Mouse (Mus musculus): ENCODE measurements around the gene Cdc42ep2.
A peak's percentile ranks its signal among the peaks of the same experiment; 100 is the strongest.

The Cdc42ep2 gene

GRCm38 (mm10) chr19:5924713-5925093 lies at the start of gene Cdc42ep2:
TSS of gene Cdc42ep2 (minus strand) at chr19:5924816.
- DNase-seq (ENCODE audit: low spot score) = peak; percentile 92

- DNase-seq (ENCODE audit: low spot score) = peak; percentile 17
Measured at GRCm38 (mm10) chr19:5967664-5968063, 43.0 kb upstream of the Cdc42ep2 start.

DNA sequence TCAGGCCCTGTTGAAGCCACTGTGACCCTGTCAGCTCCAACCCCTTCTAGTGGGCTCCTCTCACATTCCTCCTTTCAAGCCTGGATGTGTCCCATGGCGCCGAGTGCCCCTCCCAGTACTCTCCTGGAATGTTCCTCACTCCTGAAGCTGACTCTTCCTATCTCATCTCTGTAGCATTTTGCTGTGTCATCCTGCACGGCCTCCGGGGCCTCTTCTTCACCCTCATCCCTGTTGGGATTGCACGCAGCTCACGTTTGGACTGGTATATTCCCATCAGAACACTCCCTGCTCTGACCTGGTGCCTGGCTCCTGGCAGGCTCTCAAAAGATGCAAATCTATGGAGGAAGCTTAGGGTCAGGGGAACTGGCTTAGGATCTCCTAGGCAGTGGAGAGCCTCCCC lies 42.2 kb upstream of the Cdc42ep2 start:
- peak; percentile 52 for DNase-seq (ENCODE audit: low spot score)

GRCm38 (mm10) chr19:5965910-5966309 lies 41.3 kb upstream of the Cdc42ep2 start:
- DNase-seq (ENCODE audit: low spot score) = no peak

- peak; percentile 77 for DNase-seq (ENCODE audit: low spot score)
Measured at GRCm38 (mm10) chr19:5965280-5965679, 40.7 kb upstream of the Cdc42ep2 start.

DNA sequence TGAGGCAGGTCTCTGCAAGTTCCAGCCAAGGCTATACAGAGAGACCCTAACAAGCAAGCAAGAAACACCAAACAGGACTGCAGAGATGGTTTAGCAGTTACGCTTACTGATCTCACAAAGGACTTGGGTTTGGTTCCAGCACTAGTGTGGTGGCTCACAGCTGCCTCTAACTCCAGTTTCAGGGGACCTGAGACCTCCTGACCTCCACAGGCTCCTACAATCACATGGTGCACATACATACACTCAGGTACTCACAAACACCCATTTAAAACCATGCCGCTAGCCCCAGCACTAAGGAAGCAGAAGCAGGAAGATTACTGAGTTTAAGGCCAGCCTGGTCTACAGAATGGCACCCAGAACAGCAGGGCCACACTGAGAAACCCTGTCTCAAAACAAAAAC lies 40.2 kb upstream of the Cdc42ep2 start:
- DNase-seq (ENCODE audit: low spot score) = no peak

- peak; percentile 83 for DNase-seq (ENCODE audit: low spot score)
Measured at GRCm38 (mm10) chr19:5963883-5964562, 39.4 kb upstream of the Cdc42ep2 start, which contains the start of gene Pola2. TSS of gene Pola2 (minus strand) at chr19:5964202.

- no peak for DNase-seq (ENCODE audit: low spot score)
Measured at GRCm38 (mm10) chr19:5962651-5963050, 38.0 kb upstream of the Cdc42ep2 start.

GRCm38 (mm10) chr19:5957371-5957770 lies 32.8 kb upstream of the Cdc42ep2 start:
- DNase-seq (ENCODE audit: low spot score) = no peak

DNA sequence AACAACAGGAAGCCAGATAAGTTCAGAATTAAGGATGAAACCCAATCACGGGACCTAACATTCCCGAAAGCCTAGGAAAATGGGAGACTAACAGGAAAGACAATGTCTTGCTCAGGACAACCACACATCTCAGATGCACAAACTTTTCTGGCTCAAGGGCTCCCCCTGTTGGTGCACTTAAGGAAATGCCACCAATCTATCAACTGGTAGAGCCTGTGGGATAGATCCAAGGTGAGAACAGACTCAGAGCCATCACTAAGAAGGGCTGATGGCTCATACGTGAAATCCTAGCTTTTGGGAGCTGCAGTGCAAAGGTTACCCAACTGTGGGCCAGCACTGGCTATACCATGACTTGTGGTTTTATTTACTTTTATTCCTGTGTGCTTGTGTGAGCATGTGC lies 32.1 kb upstream of the Cdc42ep2 start:
- peak; percentile 67 for DNase-seq (ENCODE audit: low spot score)

DNA sequence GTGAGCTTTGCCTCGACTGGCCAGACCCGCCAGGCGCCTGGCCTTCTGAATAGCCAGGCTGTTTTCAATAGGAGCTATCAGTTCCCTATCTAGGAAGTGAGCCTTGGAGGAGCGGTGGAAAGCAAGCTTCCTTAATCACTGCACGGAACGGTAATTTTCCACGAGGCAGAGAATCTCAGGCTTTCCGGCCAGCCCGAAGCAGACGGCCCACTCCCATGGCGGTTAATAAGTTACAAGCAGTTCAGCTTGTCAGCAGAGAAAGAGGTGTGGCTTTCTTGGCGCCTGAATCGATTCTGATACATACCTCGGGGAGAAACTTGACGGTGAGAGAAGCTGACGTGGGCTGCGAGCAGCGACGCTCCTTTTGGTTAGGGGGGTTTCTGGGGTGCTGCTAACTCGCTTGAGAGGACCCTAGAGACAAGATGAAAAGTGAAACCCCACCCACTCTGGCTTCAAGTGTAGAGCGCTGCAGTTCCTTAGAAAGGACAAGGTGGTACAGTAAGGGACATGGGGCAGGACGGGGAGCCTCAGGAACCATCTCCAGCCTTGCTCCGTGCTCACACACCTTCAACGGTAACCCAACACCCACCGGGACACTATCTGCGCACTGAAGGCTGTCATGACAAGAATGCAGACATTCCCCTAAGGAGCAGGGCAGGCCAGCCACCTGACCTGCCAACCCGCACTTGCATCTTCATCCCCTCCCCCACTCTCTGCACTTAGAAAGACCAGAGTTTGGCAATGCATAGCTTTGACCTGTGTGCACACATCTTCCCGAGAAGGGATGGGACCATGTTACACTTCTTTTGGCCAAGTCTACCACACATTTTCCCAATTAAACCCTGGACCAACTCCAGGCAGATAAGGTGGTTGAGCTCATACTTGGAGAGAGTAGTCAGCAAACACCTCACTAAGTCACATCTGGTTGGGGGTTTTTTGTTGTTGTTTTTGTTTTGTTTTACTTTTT lies 31.4 kb upstream of the Cdc42ep2 start:
- no peak for DNase-seq (ENCODE audit: low spot score)

- DNase-seq (ENCODE audit: low spot score) = no peak
Measured at GRCm38 (mm10) chr19:5954936-5955335, 30.3 kb upstream of the Cdc42ep2 start.

DNA sequence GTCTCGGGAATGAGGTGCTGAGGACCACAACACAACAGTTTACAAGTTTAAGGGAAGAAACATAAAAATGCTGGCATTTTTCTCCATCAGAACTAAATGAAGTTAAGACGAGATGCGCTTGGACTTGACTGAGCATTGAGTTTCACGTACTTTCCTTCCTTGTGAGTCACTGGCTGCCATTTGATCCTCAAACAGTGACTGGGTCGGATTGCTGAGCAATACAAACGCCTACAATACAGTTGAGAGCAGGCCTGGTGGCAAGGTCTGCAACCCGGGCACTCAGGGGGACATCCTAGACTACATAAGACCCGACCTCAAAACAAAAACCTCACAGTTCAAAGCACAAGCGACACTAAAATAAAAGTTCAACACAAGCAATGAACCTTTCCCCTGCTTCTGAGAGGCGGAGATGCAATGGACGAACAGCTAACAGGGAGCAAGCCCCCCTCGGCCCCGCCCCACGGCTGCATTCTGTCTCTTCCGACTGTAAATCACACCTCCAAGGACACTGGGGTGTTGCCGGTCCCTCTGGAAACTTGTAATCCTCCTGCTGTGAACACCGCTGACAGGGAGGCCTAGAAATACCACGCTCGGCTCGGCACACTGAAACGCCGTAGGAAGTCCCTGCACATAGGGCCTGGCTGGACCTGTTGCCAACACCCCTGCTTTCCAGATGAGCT lies 29.6 kb upstream of the Cdc42ep2 start:
- DNase-seq (ENCODE audit: low spot score) = no peak

- DNase-seq (ENCODE audit: low spot score) = no peak
Measured at GRCm38 (mm10) chr19:5953201-5953770, 28.7 kb upstream of the Cdc42ep2 start.

DNA sequence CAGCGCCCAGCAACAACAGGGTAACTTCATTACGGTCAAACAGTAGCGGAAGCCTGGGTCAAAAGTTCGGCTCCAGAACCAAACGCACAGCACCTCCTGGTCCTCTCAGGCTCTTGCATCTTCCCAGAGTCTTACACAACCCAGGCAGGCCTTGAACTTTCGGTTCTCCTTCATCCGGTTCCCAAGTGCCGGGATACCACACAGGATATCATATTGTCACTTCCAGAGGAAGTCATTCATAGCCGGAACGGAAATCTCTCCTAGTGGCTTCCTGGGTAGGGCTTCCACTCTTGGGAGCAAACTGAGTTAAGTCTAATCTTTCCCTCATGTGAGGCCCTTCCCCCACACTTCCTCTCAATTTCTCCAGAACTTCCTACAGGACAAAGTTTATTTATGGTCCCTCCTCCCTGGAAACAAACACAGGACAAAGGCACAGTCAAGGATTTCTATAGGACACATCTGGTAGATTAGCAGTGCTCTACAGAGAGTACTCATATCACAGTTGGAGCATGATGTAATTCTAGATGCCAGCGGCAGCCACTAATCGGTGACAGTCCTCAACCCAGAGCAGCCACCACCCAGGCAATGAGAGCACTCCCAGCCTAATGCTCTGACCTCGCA lies 27.6 kb upstream of the Cdc42ep2 start:
- DNase-seq (ENCODE audit: low spot score) = no peak

- no peak for DNase-seq (ENCODE audit: low spot score)
Measured at GRCm38 (mm10) chr19:5951631-5952030, 27.0 kb upstream of the Cdc42ep2 start.

- no peak for DNase-seq (ENCODE audit: low spot score)
Measured at GRCm38 (mm10) chr19:5950218-5950617, 25.6 kb upstream of the Cdc42ep2 start.

DNA sequence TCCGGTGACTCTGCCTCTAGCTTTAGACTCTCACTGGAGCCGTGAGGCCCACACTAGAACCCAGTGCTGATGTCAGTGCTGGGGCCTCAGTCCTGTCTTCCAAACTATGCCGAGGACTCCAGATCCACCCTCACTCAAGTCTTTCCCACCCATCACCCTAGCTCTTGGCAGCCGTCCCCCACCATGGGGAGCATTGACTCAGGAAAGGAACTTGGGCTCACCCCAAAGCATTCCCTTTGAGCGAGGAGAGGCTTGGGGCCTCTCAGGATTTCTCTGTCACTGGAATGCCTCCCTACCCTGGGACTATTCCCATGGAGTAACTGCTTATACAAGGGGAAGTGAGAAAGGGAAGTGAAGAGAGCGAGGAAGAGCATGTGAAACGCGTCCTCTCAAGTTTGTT lies 21.3 kb upstream of the Cdc42ep2 start:
- DNase-seq (ENCODE audit: low spot score) = no peak

DNA sequence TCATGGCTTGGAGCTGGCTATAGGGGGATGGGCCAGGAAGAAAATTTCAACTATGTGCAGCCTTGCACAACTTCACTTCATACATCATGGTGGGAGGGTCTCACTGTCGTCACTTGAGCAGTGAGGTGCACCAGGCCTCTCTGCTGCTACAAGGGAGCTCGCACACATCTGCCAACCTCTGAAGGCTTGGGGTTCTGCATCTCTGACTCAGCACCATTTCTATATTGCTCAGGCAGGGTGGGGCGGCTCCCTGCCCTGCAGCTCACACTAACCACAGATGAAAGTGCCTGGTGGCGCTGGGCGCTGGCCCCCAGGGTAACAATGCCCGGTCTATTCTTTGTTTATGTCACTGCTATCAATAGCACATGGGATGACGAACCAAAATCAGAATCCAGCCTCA lies 20.4 kb upstream of the Cdc42ep2 start:
- DNase-seq (ENCODE audit: low spot score) = no peak

- no peak for DNase-seq (ENCODE audit: low spot score)
Measured at GRCm38 (mm10) chr19:5944145-5944544, 19.5 kb upstream of the Cdc42ep2 start.

- no peak for DNase-seq (ENCODE audit: low spot score)
Measured at GRCm38 (mm10) chr19:5943404-5943803, 18.8 kb upstream of the Cdc42ep2 start.

GRCm38 (mm10) chr19:5942581-5942980 lies 18.0 kb upstream of the Cdc42ep2 start:
- no peak for DNase-seq (ENCODE audit: low spot score)

Measured in spleen, adult 12 weeks (tissue).